Mouse (Mus musculus) spleen, adult 2 months (tissue): ENCODE measurements around the gene Iah1. TPM values are rescaled to one million over a fixed set of nuclear protein-coding genes. Genes with fewer than 3 reads are reported as not detected.

Experiments used
- DNase-seq, 2 experiments: peaks; one replicate each; pipeline versions ENCODE4 v3.0.0 to v3.0.0-alpha.2; 2012 to 2021; ENCODE audit warnings: low spot score in 2 of 2, low read depth in 1 of 2
- H3K27ac ChIP-seq: fragments of 200-500 bp; 2 replicates; pipeline ENCODE4 v1.5.1; 2012; ENCODE audit warnings: low read length, inconsistent platforms; ENCODE audit not compliant: insufficient read depth
- H3K27me3 ChIP-seq: fragments of 200-500 bp; 2 replicates; pipeline ENCODE4 v1.6.1; 2012; ENCODE audit warnings: mild to moderate bottlenecking, moderate library complexity, low read length, inconsistent platforms; ENCODE audit not compliant: control insufficient read depth, insufficient read depth
- H3K36me3 ChIP-seq: fragments of 200-500 bp; 2 replicates; pipeline ENCODE4 v1.6.1; 2012; ENCODE audit warnings: mild to moderate bottlenecking, low read length, inconsistent platforms; ENCODE audit not compliant: control insufficient read depth, insufficient read depth
- H3K4me1 ChIP-seq: fragments of 200-500 bp; 2 replicates; pipeline ENCODE4 v1.6.1; 2011; ENCODE audit warnings: inconsistent platforms; ENCODE audit not compliant: control insufficient read depth, insufficient read depth, insufficient read length
- H3K4me3 ChIP-seq: fragments of 200-500 bp; 2 replicates; pipeline ENCODE4 v1.5.1; 2011; ENCODE audit warnings: mild to moderate bottlenecking, inconsistent platforms; ENCODE audit not compliant: insufficient read depth, insufficient read length; ENCODE audit errors: extremely low read depth
- CTCF ChIP-seq: fragments of 200-500 bp; IDR thresholded peaks from 2 replicates; pipeline ENCODE4 v1.5.1; 2011; ENCODE audit warnings: mild to moderate bottlenecking, inconsistent platforms; ENCODE audit not compliant: insufficient read depth, insufficient read length, insufficient replicate concordance; ENCODE audit errors: extremely low read depth
- POLR2A ChIP-seq: fragments of 200-500 bp; IDR thresholded peaks from 2 replicates; pipeline ENCODE4 v1.6.1; 2011; ENCODE audit warnings: low read depth, low read length, inconsistent platforms
- WGBS: fragments of 180-500 bp; shearing (Covaris S2); methylation state at CpG from one replicate; pipeline ENCODE4 v1.1.7; 2018; 5-methylcytosine and 5-hydroxymethylcytosine counted together
- polyA plus RNA-seq: library from polyadenylated mRNA; depleted of rRNA; stranded (reverse); fragments of >200 nt; gene quantifications from 2 replicates; pipeline ENCODE4 v1.2.3, GENCODE M21; 2012

The Iah1 gene
- polyA plus RNA-seq, 1 experiment, result 39.3 TPM

DNA sequence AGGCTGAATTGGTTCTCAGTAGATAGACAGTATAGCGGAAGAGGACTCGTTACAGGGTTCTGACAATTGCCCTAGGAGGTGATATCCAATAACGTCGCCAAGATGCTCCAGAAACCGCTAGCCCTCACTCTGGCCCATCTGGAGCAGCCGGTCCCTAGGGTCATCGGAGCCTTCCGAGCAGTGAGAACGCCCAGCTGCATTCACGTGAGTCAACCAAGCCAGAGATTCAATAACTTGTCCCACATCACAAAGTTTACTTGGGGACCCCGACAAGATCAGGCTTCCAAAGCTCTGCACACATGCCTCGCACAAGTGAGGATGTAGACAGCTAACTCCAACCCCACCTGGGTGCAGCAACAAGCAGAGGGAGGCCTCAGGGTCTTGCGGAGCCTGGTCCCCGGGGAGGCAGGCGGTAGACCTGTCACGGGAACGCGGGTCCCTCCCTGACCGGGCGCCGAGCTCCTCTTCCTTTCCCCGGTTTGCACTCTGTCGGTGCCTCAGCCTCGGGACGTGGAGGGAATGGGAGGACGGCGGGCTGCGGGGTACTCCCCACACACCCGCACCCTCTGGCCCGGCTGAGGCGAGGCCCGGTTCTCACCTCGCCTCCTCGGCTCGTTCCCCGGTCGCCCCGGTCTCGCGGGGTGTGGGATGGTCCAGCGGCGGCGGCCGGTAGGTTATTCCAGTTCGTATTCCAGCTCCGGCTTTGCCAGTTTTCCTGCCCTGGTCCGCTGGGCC, 30.5 kb upstream of the Iah1 start:
- under 1% methylated on average over 42 of the region's 47 CpGs for WGBS

DNA sequence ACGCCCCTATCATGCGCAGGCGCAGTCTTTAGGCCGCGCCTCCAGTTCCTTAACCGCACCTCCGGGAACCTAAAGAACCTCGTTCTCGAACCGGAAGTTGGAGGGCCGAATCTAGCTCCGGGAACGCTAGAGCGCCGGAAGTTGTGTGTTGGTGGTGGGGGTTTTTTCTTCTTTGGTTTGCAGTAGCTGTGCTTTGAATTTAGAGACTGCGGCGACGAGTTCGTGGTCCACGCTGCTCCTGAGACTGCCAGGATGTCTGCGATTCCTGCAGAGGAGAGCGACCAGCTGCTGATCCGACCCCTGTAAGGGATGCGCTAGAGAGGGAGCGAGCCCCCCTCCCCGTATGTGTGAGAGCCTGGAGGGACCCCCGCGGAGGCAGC, 30.0 kb upstream of the Iah1 start, which contains the start of gene Itgb1bp1:
Gene Itgb1bp1 (minus strand): TSS at position 42 of the 380 bp plus-strand sequence.
- H3K4me3 ChIP-seq, result peak within 1 kb of the TSS; percentile 82
- WGBS, result under 1% methylated on average over 28 of the region's 28 CpGs
- no peak; the same call in 1 of the 2 replicates for TF ChIP-seq POLR2A
- no peak for TF ChIP-seq CTCF
- H3K36me3 ChIP-seq, result peaks cover 6% of the 10 kb centered on the region; the same call in 1 of the 2 replicates
- DNase-seq, result peak; percentile 93 to 94
- H3K4me1 ChIP-seq, result no peaks in the 10 kb centered on the region; the same call in 1 of the 2 replicates
- peak within 1 kb of the TSS; percentile 96 for H3K27ac ChIP-seq
- no peaks in the 10 kb centered on the region for H3K27me3 ChIP-seq

More for the DNA sequence above, 30.5 kb upstream of the Iah1 start:
- Histone ChIP-seq H3K27ac (peak overlapping the region; percentile 87), H3K27me3 (no peaks in the 10 kb centered on the region), H3K4me1 (no peaks in the 10 kb centered on the region; the same call in 1 of the 2 replicates), H3K4me3 (peak overlapping the region; percentile 82), H3K36me3 (peaks cover 6% of the 10 kb centered on the region; the same call in 1 of the 2 replicates)
- TF ChIP-seq CTCF (no peak), POLR2A (no peak)
- DNase-seq, result peak in 1 of 2 experiments; percentile 25

DNA sequence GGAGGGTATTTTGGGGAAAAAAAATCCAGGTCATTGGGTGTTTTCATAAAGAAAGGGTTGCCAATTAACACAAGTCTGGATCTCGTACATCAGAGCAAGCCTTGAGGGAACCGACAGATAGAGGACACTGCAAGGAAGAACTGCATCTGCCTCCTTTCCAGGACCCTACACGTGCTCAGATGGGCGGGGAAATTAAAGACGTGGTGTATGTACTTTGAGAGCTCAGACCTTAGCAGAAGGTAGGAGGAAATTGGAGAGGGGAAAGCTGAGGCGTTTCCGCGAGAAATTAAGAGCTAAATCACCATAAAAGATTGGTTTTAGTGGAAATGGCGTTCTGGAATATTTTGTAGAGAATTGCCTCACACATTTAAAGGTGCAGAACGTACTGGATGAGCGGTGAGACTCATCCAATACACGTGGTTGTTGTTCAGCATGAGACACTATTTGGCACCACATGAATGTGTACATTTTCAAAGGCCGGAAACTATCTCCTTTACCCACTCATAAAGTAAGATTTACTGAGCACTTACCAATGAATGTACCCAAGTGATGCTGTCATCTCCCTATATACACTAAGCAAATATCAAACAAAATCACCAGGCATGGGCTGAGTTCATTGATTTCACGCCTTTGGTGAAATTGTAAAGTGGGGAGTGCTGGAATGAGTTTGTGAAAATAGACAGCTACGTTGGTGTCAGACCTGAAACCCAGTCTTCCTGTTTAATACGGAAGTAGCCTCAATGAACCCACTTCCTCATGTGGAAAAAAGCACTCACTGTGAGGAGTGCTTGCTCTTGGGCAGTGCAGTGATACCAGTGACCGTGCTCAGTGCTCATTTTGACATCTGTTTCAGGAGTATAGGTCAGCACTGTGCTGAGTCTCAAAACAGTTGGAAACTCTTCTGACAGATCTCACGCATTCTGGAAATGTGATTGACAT, 29.2 kb upstream of the Iah1 start:
- peak overlapping the region; percentile 96 for H3K27ac ChIP-seq
- H3K4me3 ChIP-seq, result peak overlapping the region; percentile 82
- WGBS, result 10% methylated on average over 18 of the region's 18 CpGs
- no peaks in the 10 kb centered on the region for H3K27me3 ChIP-seq
- TF ChIP-seq CTCF (no peak), POLR2A (no peak)
- peaks cover 9% of the 10 kb centered on the region for H3K36me3 ChIP-seq
- peak; percentile 34 to 50 for DNase-seq
- H3K4me1 ChIP-seq, result no peaks in the 10 kb centered on the region; the same call in 1 of the 2 replicates

DNA sequence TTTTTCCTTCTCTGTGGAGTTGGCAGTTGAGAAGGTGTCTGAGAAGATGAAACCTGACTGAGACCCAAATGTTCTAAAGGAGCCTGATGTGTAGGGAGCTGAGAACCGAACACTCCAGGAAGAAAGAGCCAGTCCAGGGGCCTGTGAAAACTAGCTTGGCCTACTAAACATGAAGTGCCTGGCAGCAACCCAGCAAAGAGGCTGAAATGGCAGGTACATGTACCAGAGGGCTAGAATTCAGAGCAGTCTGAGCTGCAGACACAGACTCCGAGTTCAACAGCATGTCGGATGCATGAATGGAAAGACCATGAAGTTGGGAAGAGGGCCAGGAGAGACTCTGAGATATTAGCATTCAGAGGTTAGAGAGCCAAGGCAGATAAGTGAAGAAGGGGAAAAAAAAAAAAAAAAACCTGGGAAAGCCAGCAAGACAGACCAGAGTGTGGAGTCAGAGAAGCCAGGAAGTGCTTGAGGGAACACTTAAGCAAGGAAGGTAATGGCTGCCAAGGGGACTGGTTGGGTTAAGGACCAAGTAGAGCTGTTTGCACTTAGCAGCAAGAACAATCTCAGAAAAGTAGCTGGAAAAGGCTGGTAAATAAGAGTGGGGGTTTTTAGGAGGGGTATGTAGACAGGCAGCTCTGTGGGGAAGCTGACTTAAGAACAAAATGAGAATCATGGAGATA, 27.3 kb upstream of the Iah1 start:
- Histone ChIP-seq H3K27ac (no peak overlapping the region), H3K36me3 (peaks cover 23% of the 10 kb centered on the region), H3K4me3 (no peak overlapping the region), H3K4me1 (no peaks in the 10 kb centered on the region; the same call in 1 of the 2 replicates), H3K27me3 (no peaks in the 10 kb centered on the region)
- DNase-seq, result no peak
- 90% methylated on average over 3 of the region's 3 CpGs for WGBS
- no peak for TF ChIP-seq POLR2A
- no peak for TF ChIP-seq CTCF

DNA sequence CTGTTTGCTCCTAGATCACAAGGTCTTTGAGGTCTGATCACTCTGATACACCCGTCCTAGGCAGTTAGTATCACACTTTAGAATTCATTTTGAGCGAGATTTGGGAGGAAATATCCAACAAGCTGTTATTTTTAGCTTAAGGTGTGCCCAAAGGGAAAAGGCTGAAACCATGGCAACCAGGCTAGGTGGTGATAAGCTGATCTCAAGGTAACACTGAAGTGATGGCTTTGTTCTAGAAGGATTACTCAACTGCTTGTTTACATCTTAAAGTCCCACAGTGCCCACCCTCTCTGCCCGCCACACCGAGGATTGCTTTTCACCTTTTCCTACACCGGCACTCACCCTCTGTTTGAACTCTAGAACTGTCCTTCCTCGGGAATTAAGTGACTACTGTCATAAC, 26.5 kb upstream of the Iah1 start:
- WGBS, result 84% methylated on average over 6 of the region's 6 CpGs
- Histone ChIP-seq H3K27ac (no peak overlapping the region), H3K36me3 (peaks cover 30% of the 10 kb centered on the region), H3K4me1 (no peaks in the 10 kb centered on the region; the same call in 1 of the 2 replicates), H3K4me3 (no peak overlapping the region), H3K27me3 (no peaks in the 10 kb centered on the region)
- DNase-seq, result no peak
- no peak for TF ChIP-seq CTCF
- no peak for TF ChIP-seq POLR2A

DNA sequence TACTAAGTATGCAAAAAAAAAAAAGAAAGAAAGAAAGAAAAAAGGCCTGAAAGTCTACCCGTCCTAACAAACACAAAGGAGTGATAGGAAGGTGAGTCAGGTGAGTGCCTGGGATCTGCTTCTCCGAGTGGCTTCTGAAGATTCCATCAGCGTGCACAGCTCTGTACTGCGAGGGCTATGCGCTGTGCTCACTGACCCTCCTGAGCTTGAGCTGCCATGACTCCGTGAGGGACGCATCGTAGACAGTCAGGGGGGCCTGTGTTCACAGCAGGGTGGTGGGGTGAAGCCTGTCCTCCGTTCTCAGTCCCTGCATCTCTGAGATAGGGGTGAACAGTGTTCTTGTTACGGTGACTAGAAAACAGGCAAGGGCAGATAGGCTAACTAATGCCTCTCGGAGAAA, 17.3 kb upstream of the Iah1 start:
- no peak for TF ChIP-seq POLR2A
- TF ChIP-seq CTCF, result no peak
- no peaks in the 10 kb centered on the region for H3K4me1 ChIP-seq
- no peak for DNase-seq
- no peak overlapping the region for H3K4me3 ChIP-seq
- no peak overlapping the region for H3K27ac ChIP-seq
- H3K36me3 ChIP-seq, result peaks cover 68% of the 10 kb centered on the region
- H3K27me3 ChIP-seq, result no peaks in the 10 kb centered on the region
- 96% methylated on average over 11 of the region's 11 CpGs for WGBS
